In the genomic region with DNA sequence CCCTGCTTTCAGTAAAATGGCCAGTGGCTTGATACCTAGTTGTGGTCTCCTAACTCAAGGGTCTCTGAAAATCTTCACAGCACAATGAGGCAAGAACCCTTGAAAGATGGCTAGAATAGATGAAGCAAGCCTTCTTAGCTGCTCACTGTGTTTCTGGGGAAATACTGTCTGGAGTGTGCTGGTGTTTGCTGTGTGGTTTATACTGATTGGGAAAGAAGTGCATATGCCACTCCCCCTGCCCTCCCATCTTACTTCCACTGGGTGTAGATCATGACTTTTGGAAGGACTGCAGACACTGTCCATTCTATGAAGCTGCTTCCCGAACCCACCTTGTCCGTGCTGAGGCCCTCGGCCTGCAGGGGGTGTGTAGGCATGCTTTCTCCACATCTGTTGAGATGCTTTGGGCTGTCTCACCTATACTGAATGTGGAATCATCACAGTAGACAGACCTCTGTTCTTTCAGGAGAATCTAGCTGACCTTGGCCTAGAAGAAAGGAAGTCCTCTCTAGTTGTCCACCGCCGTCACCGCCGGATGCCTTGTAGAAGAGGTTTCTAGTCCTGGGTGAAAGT, we compare ENCODE assay signal across 24 mouse cellular contexts. TPM values are rescaled to one million over a fixed set of nuclear protein-coding genes. Genes with fewer than 3 reads are reported as not detected.
DNase-seq lines count a peak whose midpoint lies in the region; ATAC-seq and TF ChIP-seq lines count a peak whose summit lies in the region.
"Had no signal": no experiment of that assay in that cellular context is flagged by ENCODE, and none has a peak within 500 bp of the region (broad histone marks: within the 10 kb centered on the region; RNA-seq: fewer than 3 reads in every experiment).

No protein-coding gene starts in this region.

- no peak overlapping the region for H3K9ac ChIP-seq in liver, postnatal 0 days (replicated peaks)
- no peak overlapping the region for H3K9ac ChIP-seq in neural tube, embryonic 15.5 days (replicated peaks)
- H3K9ac ChIP-seq: forebrain, embryonic 15.5 days; hindbrain, embryonic 13.5 days; limb, embryonic 12.5 days; neural tube, embryonic 12.5 days had no signal

- peaks cover 15% of the 10 kb centered on the region for H3K4me1 ChIP-seq in liver, postnatal 0 days (ENCODE audit: insufficient read depth)
- H3K4me1 ChIP-seq in neural tube, embryonic 15.5 days, result peaks cover 51% of the 10 kb centered on the region

- no peak for TF ChIP-seq EP300 in liver, postnatal 0 days (IDR thresholded peaks at IDR 0.05; ENCODE audit: low read depth)

- no peak for DNase-seq in liver, postnatal 0 days
- DNase-seq in liver (no peak), 416B (ENCODE audit: low read depth) (peak; percentile 70)
- no peak for DNase-seq in layer of hippocampus, postnatal 25 days (ENCODE audit: extremely low spot score in 1 of 2, low spot score in 1 of 2)
- DNase-seq: adrenal gland, adult 8-10 months; cerebellum, adult 2 months; cerebellum, postnatal 25 days; gastrocnemius, adult 2 months; heart, postnatal 4 days; kidney, adult 8-10 months; kidney, postnatal 10 days; retina, postnatal 1 day; right cerebral cortex, postnatal 14 days had no signal

- ATAC-seq in liver, postnatal 0 days, result no peak
- ATAC-seq in granulocyte monocyte progenitor cell, adult 5-6 weeks (replicated peaks; ENCODE audit: poor library complexity, severe bottlenecking), result peak; percentile 86
- ATAC-seq in neural tube, embryonic 15.5 days (ENCODE audit: low FRiP score), result no peak
- ATAC-seq: forebrain, embryonic 15.5 days; intestine, embryonic 16.5 days; midbrain, embryonic 16.5 days had no signal

- no peak overlapping the region for H3K4me2 ChIP-seq in liver, postnatal 0 days (ENCODE audit: low read depth, low read length)
- H3K4me2 ChIP-seq in neural tube, embryonic 15.5 days, result peak overlapping the region; percentile 5; the same call in 1 of the 2 replicates
- H3K4me2 ChIP-seq: forebrain, embryonic 15.5 days; hindbrain, embryonic 13.5 days; limb, embryonic 12.5 days; liver, embryonic 11.5 days; midbrain, embryonic 11.5 days; neural tube, embryonic 12.5 days had no signal

- H3K27me3 ChIP-seq in liver, postnatal 0 days (ENCODE audit: insufficient read depth, low read length), result no peaks in the 10 kb centered on the region
- no peaks in the 10 kb centered on the region for H3K27me3 ChIP-seq in neural tube, embryonic 15.5 days (replicated peaks)
- H3K27me3 ChIP-seq: CH12.LX; forebrain, embryonic 15.5 days; hindbrain, embryonic 13.5 days; limb, embryonic 12.5 days; neural tube, embryonic 12.5 days had no signal

- no peak overlapping the region for H3K27ac ChIP-seq in liver, postnatal 0 days (ENCODE audit: low read depth)
- peak overlapping the region; percentile 43 for H3K27ac ChIP-seq in neural tube, embryonic 15.5 days (replicated peaks)
- H3K27ac ChIP-seq: forebrain, embryonic 15.5 days; gastrocnemius, adult 2 months; hindbrain, embryonic 13.5 days; limb, embryonic 12.5 days; neural tube, embryonic 12.5 days had no signal

- WGBS in liver, postnatal 0 days (ENCODE audit: insufficient replicate concordance), result 87% methylated on average over 7 of the region's 7 CpGs
- WGBS in neural tube, embryonic 15.5 days, result 79% methylated on average over 7 of the region's 7 CpGs

- H3K4me3 ChIP-seq in liver, postnatal 0 days (ENCODE audit: low read depth, low read length), result no peak overlapping the region
- H3K4me3 ChIP-seq in neural tube, embryonic 15.5 days (replicated peaks), result no peak overlapping the region
- H3K4me3 ChIP-seq: forebrain, embryonic 15.5 days; gastrocnemius, adult 2 months; hindbrain, embryonic 13.5 days; limb, embryonic 12.5 days; neural tube, embryonic 12.5 days had no signal

- H3K36me3 ChIP-seq in liver, postnatal 0 days (replicated peaks; ENCODE audit: insufficient read depth, low read length), result peaks cover 13% of the 10 kb centered on the region
- H3K36me3 ChIP-seq in neural tube, embryonic 15.5 days, result peaks cover 2% of the 10 kb centered on the region
- H3K36me3 ChIP-seq: forebrain, embryonic 15.5 days had no signal

- 0 out of 2 replicates have a peak, but pooled peaks have one; percentile 9 for TF ChIP-seq CTCF in liver, postnatal 0 days (IDR thresholded peaks at IDR 0.05; ENCODE audit: low read depth)

- no peaks in the 10 kb centered on the region for H3K9me3 ChIP-seq in liver, postnatal 0 days (ENCODE audit: low read length)
- H3K9me3 ChIP-seq in neural tube, embryonic 15.5 days (replicated peaks), result no peaks in the 10 kb centered on the region
- H3K9me3 ChIP-seq: forebrain, embryonic 15.5 days; hindbrain, embryonic 13.5 days; limb, embryonic 12.5 days; neural tube, embryonic 12.5 days had no signal

RNA-seq across cellular contexts. Expression of a gene that starts 33.5 kb away (rescaled TPM):
- polyA plus RNA-seq in liver, postnatal 0 days (2015; fragmentation: Nextera tagmentation; extraction: Ambion mirVana), result 11.9 and 13.1 TPM in 2 replicates
- total RNA-seq in granulocyte monocyte progenitor cell, adult 5-6 weeks (2014; fragmentation: Nextera tagmentation), result 108 and 120 TPM in 2 replicates
- total RNA-seq in granulocyte monocyte progenitor cell, adult 5-6 weeks (2017), result 125 and 129 TPM in 2 replicates
- polyA plus RNA-seq in neural tube, embryonic 15.5 days (2015; fragmentation: Nextera tagmentation; extraction: Ambion mirVana), result 29.6 and 31.5 TPM in 2 replicates
- 100 to 1,000 TPM; 206 to 232 TPM for total RNA-seq in layer of hippocampus, postnatal 25 days (2021)
